Mouse (Mus musculus) urinary bladder, postnatal 25 days (tissue): ENCODE results near the gene Wdfy1.

ENCODE experiments used
- DNase-seq: peaks from one replicate; pipeline ENCODE4 v3.0.0; 2022; ENCODE audit warnings: low spot score

Wdfy1 gene

DNA sequence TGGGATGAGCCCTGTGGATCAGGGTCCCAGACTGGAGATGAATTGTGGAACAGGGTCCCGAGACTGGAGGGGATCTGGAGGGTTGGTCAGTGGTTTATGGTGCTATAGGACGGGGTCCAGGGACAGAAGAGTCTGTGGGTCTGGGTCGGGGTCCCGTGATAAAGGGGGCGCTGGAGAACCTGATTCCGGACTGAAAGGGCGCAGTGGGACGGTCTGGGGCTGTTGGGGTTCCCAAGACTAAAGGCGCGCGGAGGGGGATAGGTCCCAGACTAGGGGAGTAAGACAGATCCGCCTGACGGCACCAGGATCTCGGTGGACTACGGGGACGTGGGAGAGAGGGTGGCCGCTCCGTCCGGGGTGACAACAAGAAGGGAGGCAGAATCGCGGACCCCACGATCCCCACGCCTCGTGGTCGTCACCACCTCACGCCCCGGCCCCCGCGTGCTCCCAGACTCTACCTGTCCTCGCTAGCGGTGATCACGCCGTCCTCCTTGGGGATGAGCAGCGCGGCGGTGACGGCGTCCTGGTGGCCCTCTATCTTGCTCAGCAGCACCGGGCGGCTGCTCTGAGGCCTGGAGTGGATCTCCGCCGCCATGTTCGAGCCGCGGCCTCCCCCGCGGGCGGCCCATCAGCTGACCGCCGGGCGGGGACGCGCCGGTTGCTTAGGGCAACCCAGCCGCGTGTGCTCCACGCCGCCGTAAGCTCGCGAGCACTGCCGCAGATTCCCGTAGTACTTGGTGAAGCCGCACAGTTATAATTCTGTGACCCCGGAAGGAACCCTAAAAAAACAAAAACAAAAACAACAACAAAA lies 14.6 kb downstream of the Wdfy1 start:
- DNase-seq: peak; percentile 76

DNA sequence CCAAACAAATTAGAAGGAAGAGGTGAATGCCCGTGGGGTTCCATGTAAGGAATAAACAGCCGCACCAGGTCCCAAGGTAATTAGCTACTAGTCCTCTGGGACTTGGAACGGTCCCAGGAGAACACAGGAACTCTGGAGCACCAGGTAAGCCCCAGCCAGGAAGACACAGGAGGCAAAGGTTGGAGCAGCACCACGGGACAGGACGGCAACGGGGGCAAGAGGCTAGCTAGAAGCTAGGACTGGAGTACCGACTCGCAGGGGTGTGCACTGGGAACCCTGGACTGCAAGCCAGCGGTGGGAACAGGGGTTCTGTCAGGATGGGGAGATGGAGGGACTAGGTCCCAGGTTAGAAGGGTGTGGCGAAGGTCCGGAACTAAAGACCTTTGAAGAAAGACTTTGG lies 15.3 kb downstream of the Wdfy1 start:
- no peak for DNase-seq

DNA sequence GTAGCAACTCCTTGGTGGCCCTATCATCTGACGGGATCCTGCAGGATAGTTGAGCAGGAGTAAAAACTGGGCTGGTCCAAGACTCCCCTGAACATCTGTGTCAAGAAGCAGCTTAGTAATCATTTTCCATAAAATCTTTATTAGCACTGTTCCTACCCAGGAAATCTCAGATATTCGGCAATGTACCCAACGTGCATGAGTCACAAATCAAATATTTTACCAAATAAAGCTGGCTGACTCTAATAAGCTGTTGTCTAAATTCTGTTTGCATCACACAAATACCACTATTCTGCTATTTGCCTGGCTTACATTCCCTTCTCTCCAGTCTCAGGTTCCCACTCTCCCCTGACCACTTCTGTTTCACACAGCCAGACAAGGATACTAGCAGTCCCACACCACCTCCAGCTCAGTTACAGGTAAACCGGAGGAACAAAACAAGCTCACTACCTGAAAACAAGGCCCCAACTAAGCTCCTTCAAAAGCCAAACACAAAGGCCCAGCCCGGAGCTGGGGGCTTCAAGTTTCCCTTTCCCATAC lies 16.4 kb downstream of the Wdfy1 start:
- no peak for DNase-seq

DNA sequence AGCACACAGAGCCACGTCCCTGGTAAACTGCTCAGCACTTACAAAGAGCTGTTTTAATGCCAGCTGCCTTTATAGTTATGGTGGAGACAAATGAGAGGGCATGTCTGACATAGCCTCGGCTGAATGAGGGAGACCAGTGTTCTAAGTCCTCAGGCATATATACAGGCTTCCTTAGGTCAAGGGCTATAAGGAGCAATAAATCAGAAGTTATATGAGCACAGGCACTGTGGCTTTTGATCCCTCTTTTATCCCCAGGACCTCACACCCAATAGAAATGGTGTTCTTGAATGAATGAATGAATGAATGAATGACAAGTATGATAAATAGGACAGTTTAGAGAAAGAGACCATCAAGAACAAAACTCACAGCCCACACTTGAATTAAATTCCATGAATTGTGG lies 16.9 kb downstream of the Wdfy1 start:
- no peak for DNase-seq

DNA sequence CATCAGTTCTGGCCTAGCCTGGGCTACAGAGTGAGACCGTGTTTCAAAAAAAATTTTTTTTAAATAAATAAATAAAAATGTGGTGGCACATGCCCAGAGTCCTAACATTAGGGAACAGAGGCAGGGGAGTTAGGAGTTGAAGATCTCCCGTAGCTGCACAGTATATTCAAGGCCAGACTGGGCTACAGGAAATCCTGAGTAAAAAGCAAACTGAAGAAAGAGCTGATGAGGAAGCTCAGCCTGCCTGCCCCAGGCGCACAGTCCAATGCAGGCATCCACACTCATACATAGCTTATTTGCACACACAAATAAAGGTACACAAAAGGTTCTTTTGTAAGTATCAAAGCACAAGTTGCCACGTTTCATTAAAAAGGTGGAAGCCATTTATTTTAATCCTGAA lies 18.3 kb downstream of the Wdfy1 start:
- no peak for DNase-seq

DNA sequence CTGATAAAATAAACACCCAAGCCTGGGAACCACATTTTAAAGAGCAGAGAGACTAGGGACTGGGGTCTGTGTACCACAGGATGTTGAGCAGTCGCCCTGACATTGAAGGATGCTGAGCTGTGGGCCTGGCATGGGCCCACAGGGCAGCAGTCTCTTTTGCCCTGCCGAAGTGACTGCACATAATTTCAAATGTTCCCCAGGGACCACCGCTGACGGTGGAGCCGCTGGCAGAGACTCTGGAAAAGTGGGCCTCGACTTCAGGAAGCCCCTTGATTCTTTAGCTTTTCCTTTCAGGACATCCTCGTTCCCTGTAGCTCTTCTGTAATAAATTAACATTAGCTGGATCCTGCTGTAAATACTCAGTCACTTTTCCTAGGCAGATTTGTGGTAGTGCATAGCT lies 18.8 kb downstream of the Wdfy1 start:
- DNase-seq: no peak

DNA sequence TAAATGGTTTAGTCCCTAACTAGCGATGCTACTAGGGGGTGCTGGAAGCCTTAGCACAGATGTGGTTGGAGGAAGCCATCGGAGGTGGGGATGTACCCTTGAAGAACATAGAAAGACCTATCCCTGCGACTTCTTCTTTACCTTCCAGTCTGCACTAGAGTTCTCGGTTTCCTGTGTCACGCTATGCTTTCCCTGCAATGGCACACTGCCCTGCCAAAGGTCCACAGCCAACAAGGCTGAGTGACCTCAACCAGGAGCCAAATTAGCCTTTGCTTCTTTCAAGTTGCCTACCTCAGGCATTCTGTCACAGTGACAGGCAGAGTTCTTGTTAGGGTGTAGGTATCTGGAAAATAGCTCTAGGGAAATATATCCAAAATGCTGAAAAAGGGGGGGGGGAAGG lies 19.5 kb downstream of the Wdfy1 start:
- DNase-seq: no peak

DNA sequence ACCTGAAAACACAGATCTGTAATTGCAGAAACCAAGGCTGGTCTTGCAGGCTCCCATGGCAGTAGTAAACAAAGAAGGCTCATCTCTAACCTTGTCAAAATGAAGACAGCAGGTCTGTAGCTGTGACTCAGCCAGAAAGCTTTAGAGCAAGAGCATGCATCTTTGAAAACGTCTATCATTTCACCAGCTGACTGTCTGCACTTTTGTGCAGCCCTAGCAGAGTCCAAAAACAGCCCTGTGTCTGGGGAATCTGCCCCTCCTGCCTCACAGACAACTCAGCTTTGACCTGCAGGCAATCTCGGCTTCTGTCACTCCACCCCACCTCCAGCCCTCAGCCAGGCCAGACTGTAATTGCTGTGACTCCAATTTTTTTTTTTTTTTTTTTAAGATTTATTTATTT lies 20.6 kb downstream of the Wdfy1 start:
- no peak for DNase-seq

DNA sequence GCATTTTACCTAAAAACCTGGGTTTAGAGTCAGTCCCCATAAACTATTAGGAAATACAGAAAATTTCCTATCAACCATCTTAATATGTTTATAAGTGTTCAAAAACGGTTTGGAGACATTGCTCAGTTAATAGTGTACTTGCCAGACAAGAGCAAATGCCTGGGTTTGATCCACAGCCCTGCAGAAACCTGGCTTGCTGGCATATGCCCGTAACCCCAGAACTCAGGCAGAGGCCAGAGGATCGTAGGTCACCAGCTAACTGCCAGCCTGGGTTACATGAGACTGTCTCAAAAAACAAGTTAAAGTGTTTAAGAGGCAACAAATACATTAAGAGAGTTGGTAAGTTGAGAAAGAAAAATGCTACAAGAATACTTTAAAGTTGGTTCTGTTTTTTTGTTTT lies 21.0 kb downstream of the Wdfy1 start:
- no peak for DNase-seq

DNA sequence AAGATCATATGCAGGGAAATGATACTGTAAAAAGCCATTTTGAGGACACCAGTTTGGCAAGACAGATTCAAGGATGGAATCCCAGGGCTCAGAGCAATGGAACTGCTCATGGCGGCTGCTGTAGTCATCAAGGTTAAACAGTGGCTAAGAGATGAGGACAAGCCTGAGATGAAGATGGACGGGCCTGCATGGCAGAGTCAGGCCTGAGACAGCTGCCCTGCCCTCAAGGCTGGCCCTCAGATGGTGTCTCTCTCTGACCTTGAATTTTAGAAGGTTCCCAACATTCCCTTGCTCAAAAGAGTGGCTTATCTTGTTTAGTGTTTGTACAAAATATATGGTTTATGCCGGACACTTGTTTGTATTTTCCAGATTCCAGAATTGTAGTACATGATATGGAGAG lies 22.5 kb downstream of the Wdfy1 start:
- DNase-seq: no peak

DNA sequence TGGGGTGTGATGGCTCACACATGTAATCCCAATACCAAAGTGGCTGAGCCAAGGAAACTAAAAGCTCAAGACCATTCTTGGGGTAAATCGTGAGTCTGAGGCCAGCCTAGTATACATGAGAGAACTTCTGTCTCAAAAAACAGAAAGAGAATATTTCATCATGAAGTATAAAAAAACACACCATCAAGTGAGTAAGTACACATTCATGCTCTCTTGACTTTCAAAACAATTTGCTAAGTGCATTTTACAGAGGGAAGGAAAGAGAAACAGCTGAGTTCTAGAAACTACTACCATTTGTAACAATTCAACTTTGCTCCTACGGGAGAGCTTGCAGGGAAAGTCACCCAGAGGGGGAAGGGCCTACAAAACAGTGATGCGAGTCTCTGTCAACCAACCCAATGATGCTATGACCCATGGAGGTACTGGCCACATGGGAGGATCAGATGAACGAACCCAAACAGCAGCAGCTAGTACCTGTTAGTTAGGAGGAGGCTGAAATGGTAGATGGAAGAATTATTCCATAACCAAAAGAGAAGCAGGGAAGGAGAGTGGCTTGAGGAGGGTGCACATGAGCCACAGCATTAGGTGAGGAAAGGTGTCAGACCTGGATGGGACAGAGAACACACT lies 23.1 kb downstream of the Wdfy1 start:
- DNase-seq: no peak

DNA sequence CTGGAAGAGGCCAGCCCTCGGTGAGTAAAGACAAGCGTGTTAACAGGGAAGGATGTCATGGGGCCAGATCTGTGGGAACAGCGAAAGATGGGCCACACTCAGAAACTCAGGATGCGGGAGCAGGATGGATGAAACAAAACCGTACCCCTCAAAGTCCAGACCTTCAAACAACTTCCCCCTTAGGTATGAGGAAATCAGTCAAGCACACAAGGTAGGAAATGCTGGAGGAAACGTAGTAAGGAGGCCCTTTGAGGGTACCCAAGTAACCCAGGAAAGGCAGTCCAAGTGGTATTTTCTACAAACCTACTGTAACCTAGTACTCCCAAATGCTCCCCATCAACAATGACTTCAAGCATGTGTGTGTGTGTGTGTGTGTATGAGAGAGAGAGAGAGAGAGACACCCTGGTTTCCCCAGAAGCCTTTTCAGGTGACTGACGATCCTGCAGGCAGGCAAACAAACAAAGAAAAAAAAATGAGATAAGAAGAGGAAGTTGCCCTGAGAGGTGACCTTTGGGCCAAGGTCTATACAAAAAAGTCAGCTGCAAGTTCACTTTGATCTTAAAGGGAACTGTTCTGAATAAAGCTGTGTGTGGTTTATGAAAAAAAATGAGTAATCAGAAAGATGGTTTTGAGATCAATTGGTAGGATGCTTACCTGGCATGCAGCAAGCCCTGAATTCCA lies 23.8 kb downstream of the Wdfy1 start:
- no peak for DNase-seq

DNA sequence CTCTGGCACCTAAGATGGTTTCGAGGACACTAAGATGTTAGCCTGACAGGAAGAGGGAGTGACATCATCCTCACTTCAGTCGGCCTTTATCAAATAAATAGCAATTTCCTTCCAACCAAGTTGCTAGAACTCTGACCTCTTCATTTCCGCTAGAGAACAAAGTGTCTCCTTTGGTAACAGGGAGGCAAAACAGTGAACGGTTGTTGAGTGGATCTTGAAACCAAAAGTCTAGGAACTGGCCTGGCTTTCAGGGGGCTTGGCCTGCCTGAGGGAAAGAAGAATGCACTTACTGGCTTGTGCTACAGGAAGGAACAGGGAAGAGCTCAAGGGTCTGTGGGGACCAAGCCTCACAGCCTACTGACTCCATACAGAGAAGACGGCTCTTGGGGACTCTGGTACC lies 24.8 kb downstream of the Wdfy1 start:
- no peak for DNase-seq

DNA sequence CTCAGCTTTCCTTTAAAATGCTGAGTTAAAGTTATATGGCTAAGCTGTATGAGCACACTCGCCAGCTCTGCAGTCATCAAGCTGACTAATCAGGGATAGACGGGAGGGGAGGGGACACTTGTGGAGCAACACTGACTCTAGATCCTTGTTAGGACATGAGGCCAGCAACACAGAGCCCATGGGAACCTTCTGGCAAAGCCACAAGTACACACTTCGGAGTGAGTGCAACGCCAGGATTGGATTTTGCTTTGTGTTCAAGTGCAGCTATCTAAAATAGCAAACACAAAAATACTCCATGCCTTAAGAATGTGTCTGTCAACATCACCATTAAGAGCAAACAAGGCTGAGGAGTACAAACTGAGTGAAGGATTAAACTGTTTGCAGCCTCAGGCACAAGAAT lies 29.9 kb downstream of the Wdfy1 start:
- no peak for DNase-seq

DNA sequence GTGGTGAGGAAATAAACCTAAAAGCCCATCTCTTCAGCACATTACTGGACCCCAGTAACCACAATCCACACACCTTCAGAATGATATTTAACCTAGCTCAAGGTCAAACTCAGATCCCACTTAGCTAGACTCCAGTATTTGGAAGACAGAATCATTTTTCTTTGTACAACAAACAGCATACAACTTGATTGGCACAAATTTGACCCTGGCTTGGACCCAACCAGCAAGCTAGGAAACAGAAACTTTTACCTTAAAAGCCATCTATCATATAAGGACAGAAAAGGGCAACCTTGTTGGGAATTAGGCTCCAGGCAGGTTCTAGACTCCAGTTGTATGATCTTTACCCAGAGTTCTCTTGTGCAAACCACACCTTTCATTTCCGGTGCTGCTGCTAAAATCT lies 32.6 kb downstream of the Wdfy1 start:
- DNase-seq: no peak

DNA sequence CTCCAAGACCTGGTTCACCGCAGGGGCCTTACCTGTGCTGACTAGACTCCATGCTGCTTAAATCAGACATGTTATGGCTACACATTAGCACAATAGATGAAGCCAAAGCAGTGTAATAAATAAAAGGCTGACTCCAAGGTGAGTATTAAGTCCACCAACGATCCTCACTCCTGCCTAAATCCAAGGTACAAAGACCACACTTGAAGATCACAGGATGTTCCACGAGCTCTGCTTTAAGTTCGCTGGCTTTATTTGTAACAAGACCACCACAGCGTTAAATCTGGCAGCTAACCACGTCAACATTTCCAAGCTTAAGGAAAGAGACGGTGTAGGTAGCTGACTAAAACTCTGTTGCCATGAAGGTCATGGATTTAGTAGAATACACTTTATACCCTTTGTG lies 33.0 kb downstream of the Wdfy1 start:
- no peak for DNase-seq

DNA sequence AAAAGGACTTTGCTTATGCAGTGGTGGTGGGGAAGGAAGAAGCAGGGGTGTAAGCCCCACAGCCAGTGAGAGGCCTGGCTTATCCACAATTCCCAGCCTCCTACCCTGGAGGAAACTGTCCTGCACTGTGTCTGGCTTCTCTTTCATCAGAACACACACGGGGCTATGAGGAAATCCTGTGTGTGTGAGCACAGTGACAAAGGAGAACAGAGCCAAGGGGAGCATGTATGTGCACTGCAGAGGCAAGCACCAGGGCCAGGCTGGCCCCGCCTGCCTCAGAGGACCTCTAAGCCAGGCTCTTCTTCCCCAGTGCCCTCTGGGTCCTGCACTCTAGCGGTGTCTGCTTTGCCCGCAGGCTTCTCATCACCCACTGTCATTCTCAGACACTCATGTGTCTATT lies 34.9 kb downstream of the Wdfy1 start:
- DNase-seq: no peak

DNA sequence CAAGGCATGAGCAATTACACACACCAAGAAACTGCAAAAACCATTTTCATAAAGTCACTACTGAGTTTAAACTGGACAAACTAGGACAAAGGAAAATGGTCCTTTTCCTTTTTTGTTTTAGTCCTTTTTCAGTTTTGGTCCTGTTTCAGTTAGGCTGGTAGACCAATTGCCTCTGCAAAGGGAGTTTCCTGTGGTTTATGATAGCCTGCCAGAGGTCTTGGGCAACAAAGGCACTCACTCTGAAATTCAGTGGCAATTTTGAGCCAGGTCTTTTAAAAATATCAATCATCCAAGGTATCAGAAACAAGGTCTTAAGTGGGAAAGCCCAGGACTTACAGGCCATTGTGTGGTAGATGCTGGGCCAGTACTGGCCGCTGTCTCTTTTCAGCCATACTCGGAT lies 36.2 kb downstream of the Wdfy1 start:
- no peak for DNase-seq

DNA sequence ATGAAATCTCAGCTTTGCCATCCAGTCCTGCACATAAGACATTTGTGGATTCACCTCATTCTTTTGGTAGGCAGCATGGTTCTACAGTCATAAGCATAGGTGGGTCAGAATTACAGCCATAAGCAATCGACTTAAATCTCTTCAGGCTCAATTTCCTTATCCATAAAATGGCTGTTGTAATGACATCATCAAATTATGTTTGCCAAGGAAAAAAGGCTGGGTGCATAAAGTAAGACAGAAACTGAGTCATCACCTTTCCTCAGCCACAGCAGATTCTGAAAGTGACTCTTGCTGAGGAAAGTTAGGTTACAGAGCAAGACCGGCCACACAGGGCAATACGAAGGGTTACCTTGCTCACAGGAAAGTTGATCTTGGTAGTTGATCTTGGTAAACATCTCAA lies 39.5 kb downstream of the Wdfy1 start:
- no peak for DNase-seq

DNA sequence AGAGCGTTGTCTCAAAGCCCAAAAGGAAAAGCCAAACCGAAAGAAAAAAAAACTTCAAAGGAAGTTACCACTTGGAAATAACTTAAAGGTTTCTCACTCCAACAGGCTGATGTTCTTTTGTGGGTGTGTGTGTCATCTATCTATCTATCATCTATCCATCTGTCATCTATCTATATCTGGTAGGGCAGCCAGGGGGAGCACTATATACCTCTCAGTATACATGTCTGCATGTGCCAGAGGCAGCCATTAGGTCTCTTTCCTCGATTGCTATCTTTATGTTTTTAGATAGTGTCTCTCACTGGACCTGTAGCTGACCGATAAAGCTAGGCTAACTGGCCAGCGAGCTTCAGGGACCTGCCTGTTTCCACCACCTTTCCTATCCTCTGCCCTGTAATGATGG lies 41.1 kb downstream of the Wdfy1 start:
- no peak for DNase-seq

DNA sequence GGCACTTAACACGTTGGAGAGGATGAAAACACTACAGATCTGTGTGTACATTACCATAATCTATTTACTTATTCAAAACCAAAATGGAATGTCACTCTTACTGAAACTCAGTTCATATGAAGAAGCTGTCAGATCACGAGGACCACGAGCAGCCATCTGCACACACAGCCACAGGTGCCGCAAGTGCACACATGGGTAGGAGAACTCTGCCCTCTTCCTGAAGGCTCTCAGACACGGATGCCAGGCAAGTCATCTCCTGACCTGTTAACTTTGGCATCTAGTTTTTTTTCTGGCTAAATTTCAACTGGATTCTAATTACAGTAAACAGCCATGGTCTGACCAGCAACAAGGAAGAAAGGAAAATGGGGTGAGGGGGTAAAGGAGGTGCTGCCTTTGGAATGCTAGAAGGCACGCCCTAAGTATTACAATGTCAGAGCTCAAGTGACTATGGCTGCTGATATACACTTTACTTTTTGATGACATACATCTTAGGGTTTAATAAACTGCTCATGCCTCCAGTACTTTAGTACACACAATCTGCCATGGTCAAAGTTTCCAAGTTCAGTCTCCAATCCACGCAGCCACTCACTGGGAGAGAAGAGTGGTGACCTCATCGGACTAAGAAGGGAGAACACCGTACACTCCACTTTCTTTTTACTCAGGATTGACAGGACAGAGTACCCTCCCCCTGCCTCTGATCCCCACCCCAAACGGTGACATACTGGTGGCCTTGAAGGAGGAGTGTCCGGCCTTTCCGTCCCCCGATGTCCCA lies 61.6 kb downstream of the Wdfy1 start:
- no peak for DNase-seq

DNA sequence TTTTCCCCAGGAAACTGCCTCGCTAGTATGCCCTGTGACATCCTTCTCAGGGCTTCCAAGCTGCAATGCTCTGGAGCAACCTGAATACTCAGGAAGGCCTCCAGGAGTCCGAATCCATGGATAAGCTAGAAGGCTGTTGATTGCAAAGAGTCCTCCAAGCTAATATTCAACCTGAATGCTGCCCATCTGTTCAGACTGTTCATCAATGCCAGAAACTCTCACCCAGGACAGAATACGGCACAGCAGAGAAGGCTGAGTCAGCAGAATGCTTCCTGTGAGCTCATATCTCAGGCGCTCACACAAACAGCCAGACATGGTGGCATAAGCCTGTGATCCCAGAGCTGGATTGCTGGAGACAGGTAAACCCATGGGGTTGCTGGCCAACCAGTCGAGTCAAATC lies 62.9 kb downstream of the Wdfy1 start:
- no peak for DNase-seq
